13 mouse cellular contexts compared by ENCODE assay signal in genomic region chr4:91380341-91381117, GRCm38 (mm10). TPM values are rescaled to one million over a fixed set of nuclear protein-coding genes. Genes with fewer than 3 reads are reported as not detected.
DNase-seq lines count a peak whose midpoint lies in the region; ATAC-seq and TF ChIP-seq lines count a peak whose summit lies in the region.
"Had no signal": no experiment of that assay in that cellular context is flagged by ENCODE, and none has a peak within 500 bp of the region (broad histone marks: within the 10 kb centered on the region; RNA-seq: fewer than 3 reads in every experiment).

No protein-coding gene starts in this region.

- no peaks in the 10 kb centered on the region for H3K9me3 ChIP-seq in forebrain, embryonic 15.5 days
- no peaks in the 10 kb centered on the region for H3K9me3 ChIP-seq in limb, embryonic 11.5 days (ENCODE audit: control insufficient read depth, low read length)
- H3K9me3 ChIP-seq in neural tube, embryonic 14.5 days (ENCODE audit: control insufficient read depth, low read length), result no peaks in the 10 kb centered on the region
- H3K9me3 ChIP-seq: megakaryocyte, embryonic 14.5 days had no signal

- H3K27ac ChIP-seq in layer of hippocampus, adult 2 months, result no peak overlapping the region
- H3K27ac ChIP-seq in forebrain, embryonic 15.5 days (replicated peaks), result peak overlapping the region; percentile 59; the same call in 1 of the 2 replicates
- H3K27ac ChIP-seq in limb, embryonic 11.5 days (replicated peaks; ENCODE audit: low read depth, low read length), result no peak overlapping the region
- H3K27ac ChIP-seq in neural tube, embryonic 14.5 days (ENCODE audit: low read depth, low read length), result peak overlapping the region; percentile 40

- TF ChIP-seq CTCF in layer of hippocampus, adult 2 months (conservative IDR thresholded peaks at IDR 0.05), result no peak

- H3K4me1 ChIP-seq in forebrain, embryonic 15.5 days, result peaks cover 27% of the 10 kb centered on the region
- H3K4me1 ChIP-seq in limb, embryonic 11.5 days (ENCODE audit: control insufficient read depth, insufficient read depth, low read length), result no peaks in the 10 kb centered on the region
- peaks cover 7% of the 10 kb centered on the region; the same call in 1 of the 2 replicates for H3K4me1 ChIP-seq in neural tube, embryonic 14.5 days (ENCODE audit: control insufficient read depth, insufficient read depth, low read length)

- ATAC-seq in forebrain, embryonic 15.5 days (replicated peaks), result no peak
- no peak for ATAC-seq in limb, embryonic 11.5 days (ENCODE audit: insufficient number of reproducible peaks, low FRiP score, low TSS enrichment, low read depth)
- no peak for ATAC-seq in neural tube, embryonic 14.5 days (ENCODE audit: low read depth)
- ATAC-seq: intestine, postnatal 0 days had no signal

- intact Hi-C loops in left cerebral cortex, postnatal 25 days (cut with DNase I), result no loop called here

- no peaks in the 10 kb centered on the region for H3K27me3 ChIP-seq in forebrain, embryonic 15.5 days
- H3K27me3 ChIP-seq in limb, embryonic 11.5 days (ENCODE audit: control insufficient read depth, insufficient read depth, low read length), result peaks cover 7% of the 10 kb centered on the region; the same call in 1 of the 2 replicates
- H3K27me3 ChIP-seq in neural tube, embryonic 14.5 days (ENCODE audit: control insufficient read depth, insufficient read depth, low read length), result no peaks in the 10 kb centered on the region

- WGBS in forebrain, embryonic 15.5 days, result 1% methylated on average over 24 of the region's 24 CpGs
- 3% methylated on average over 24 of the region's 24 CpGs for WGBS in limb, embryonic 11.5 days
- WGBS in neural tube, embryonic 14.5 days, result 1% methylated on average over 24 of the region's 24 CpGs

- H3K4me2 ChIP-seq in forebrain, embryonic 15.5 days (replicated peaks), result peak overlapping the region; percentile 86
- H3K4me2 ChIP-seq in limb, embryonic 11.5 days (ENCODE audit: low read depth, severe bottlenecking), result peak overlapping the region; percentile 11; the same call in 1 of the 2 replicates
- peak overlapping the region; percentile 57 for H3K4me2 ChIP-seq in neural tube, embryonic 14.5 days (ENCODE audit: low read depth, low read length)

- no peak for DNase-seq in layer of hippocampus, adult 2 months (ENCODE audit: low spot score in 2 of 2)
- no peak for DNase-seq in layer of hippocampus, postnatal 25 days (ENCODE audit: extremely low spot score in 1 of 2, low spot score in 1 of 2)
- DNase-seq in limb, embryonic 11.5 days (ENCODE audit: low spot score), result no peak
- no peak for DNase-seq in frontal cortex, postnatal 36 days (ENCODE audit: low spot score in 2 of 2)
- DNase-seq in left cerebral cortex, postnatal 25 days (ENCODE audit: low spot score in 2 of 2), result no peak
- no peak for DNase-seq in urinary bladder, adult 18-20 months (ENCODE audit: low spot score in 2 of 2)
- DNase-seq: cerebellum, adult 9-11 months; gastrocnemius, postnatal 25 days; lung, adult 18-20 months had no signal

- H3K9ac ChIP-seq in forebrain, embryonic 15.5 days (replicated peaks), result peak overlapping the region; percentile 52
- H3K9ac ChIP-seq in limb, embryonic 11.5 days (ENCODE audit: low read length), result no peak overlapping the region
- peak overlapping the region; percentile 37 for H3K9ac ChIP-seq in neural tube, embryonic 14.5 days (replicated peaks; ENCODE audit: low read depth, low read length)

- peak overlapping the region; percentile 43 for H3K4me3 ChIP-seq in layer of hippocampus, adult 2 months
- peak overlapping the region; percentile 42 for H3K4me3 ChIP-seq in forebrain, embryonic 15.5 days
- H3K4me3 ChIP-seq in limb, embryonic 11.5 days (ENCODE audit: low read depth, low read length), result no peak overlapping the region
- peak overlapping the region; percentile 31 for H3K4me3 ChIP-seq in neural tube, embryonic 14.5 days (ENCODE audit: low read depth, low read length)
- H3K4me3 ChIP-seq: megakaryocyte, embryonic 14.5 days had no signal

- H3K36me3 ChIP-seq in forebrain, embryonic 15.5 days, result no peaks in the 10 kb centered on the region
- H3K36me3 ChIP-seq in limb, embryonic 11.5 days (ENCODE audit: control insufficient read depth, insufficient read depth, low read length), result no peaks in the 10 kb centered on the region
- H3K36me3 ChIP-seq in neural tube, embryonic 14.5 days (ENCODE audit: control insufficient read depth, insufficient read depth, low read length), result no peaks in the 10 kb centered on the region

RNA-seq across cellular contexts. Expression of gene Elavl2, which starts 20.1 kb away (rescaled TPM):
- 100 to 1,000 TPM in 1 of 2 experiments, 10 to 100 TPM in 1; 89.2 to 108 TPM for total RNA-seq in layer of hippocampus, adult 2 months (2021)
- 10 to 100 TPM; 93.5 to 99.9 TPM for total RNA-seq in layer of hippocampus, postnatal 25 days (2021)
- 144 TPM in 2 replicates for polyA plus RNA-seq in forebrain, embryonic 15.5 days (2015; fragmentation: Nextera tagmentation; extraction: Ambion mirVana)
- 4.2 and 4.5 TPM in 2 replicates for polyA plus RNA-seq in limb, embryonic 11.5 days (2014; fragmentation: Nextera tagmentation; extraction: Ambion mirVana)
- 172 and 215 TPM in 2 replicates for polyA plus RNA-seq in neural tube, embryonic 14.5 days (2014; fragmentation: Nextera tagmentation; extraction: Ambion mirVana)
- total RNA-seq in left cerebral cortex, postnatal 25 days (2021), result 100 to 1,000 TPM; 107 to 109 TPM

Comparison
In these comparisons a context has a peak if more than half of its experiments do, and no peak if none do; other contexts are left out.
1. H3K27ac ChIP-seq: peak in forebrain, embryonic 15.5 days (single experiment) and neural tube, embryonic 14.5 days (single experiment); none in layer of hippocampus, adult 2 months (single experiment) and limb, embryonic 11.5 days (single experiment).
2. H3K4me2 ChIP-seq: peak in every context shown above with its lines; median percentile 86 in forebrain, embryonic 15.5 days; 57 in neural tube, embryonic 14.5 days; 11 in limb, embryonic 11.5 days.